Mouse (Mus musculus): ENCODE data around the gene Meis2. TPM values are rescaled to one million over a fixed set of nuclear protein-coding genes. Genes with fewer than 3 reads are reported as not detected.
A peak's percentile ranks its signal among the peaks of the same experiment; 100 is the strongest.

Gene Meis2
- polyA plus RNA-seq, 1 experiment from 2014 or later: 74.1 TPM

GRCm38 (mm10) chr2:116074061-116074460, 8.4 kb upstream of the Meis2 start:
- peaks cover 20% of the 10 kb centered on the region for H3K27me3 ChIP-seq (replicated peaks)
- ATAC-seq (replicated peaks): no peak
- H3K36me3 ChIP-seq (replicated peaks): no peaks in the 10 kb centered on the region
- H3K9me3 ChIP-seq: no peaks in the 10 kb centered on the region
- H3K9ac ChIP-seq: no peak overlapping the region
- peak overlapping the region; percentile 82; the same call in 1 of the 2 replicates for H3K4me2 ChIP-seq
- peaks cover 13% of the 10 kb centered on the region for H3K4me1 ChIP-seq
- 0 out of 2 replicates have a peak overlapping the region, but pooled peaks have one; percentile 59 for H3K27ac ChIP-seq
- no peak overlapping the region for H3K4me3 ChIP-seq
- 13% methylated on average over 3 of the region's 3 CpGs for WGBS

- peaks cover 13% of the 10 kb centered on the region for H3K4me1 ChIP-seq
- H3K4me2 ChIP-seq: peak overlapping the region; percentile 82
- H3K36me3 ChIP-seq (replicated peaks): no peaks in the 10 kb centered on the region
- WGBS: 11% methylated on average over 9 of the region's 9 CpGs
- H3K9me3 ChIP-seq: no peaks in the 10 kb centered on the region
- H3K27ac ChIP-seq: peak overlapping the region; percentile 44
- H3K9ac ChIP-seq: no peak overlapping the region
- H3K27me3 ChIP-seq (replicated peaks): peaks cover 17% of the 10 kb centered on the region
- H3K4me3 ChIP-seq: peak overlapping the region; percentile 9; the same call in 1 of the 2 replicates
- ATAC-seq (replicated peaks): no peak
Measured at GRCm38 (mm10) chr2:116073311-116073904, 7.8 kb upstream of the Meis2 start.

- WGBS: 7% methylated on average over 5 of the region's 5 CpGs
Measured at GRCm38 (mm10) chr2:116072706-116073105, 7.1 kb upstream of the Meis2 start.

GRCm38 (mm10) chr2:116072321-116072640, 6.6 kb upstream of the Meis2 start:
- Histone ChIP-seq H3K9me3 (no peaks in the 10 kb centered on the region), H3K27ac (peak overlapping the region; percentile 72; the same call in 1 of the 2 replicates), H3K36me3 (replicated peaks) (no peaks in the 10 kb centered on the region), H3K4me1 (peaks cover 17% of the 10 kb centered on the region), H3K27me3 (replicated peaks) (peaks cover 13% of the 10 kb centered on the region), H3K4me3 (peak overlapping the region; percentile 51), H3K9ac (0 out of 2 replicates have a peak overlapping the region, but pooled peaks have one; percentile 21), H3K4me2 (peak overlapping the region; percentile 82)
- under 1% methylated on average over 13 of the region's 13 CpGs for WGBS
- ATAC-seq (replicated peaks): no peak

More at GRCm38 (mm10) chr2:116072706-116073105, 7.1 kb upstream of the Meis2 start:
- Histone ChIP-seq H3K4me3 (peak overlapping the region; percentile 51), H3K27ac (peak overlapping the region; percentile 72), H3K4me1 (peaks cover 16% of the 10 kb centered on the region), H3K36me3 (replicated peaks) (no peaks in the 10 kb centered on the region), H3K27me3 (replicated peaks) (peaks cover 16% of the 10 kb centered on the region), H3K9ac (0 out of 2 replicates have a peak overlapping the region, but pooled peaks have one; percentile 21), H3K9me3 (no peaks in the 10 kb centered on the region), H3K4me2 (peak overlapping the region; percentile 82)
- ATAC-seq (replicated peaks): no peak

GRCm38 (mm10) chr2:116071571-116072320, 6.1 kb upstream of the Meis2 start:
- no peaks in the 10 kb centered on the region for H3K9me3 ChIP-seq
- H3K9ac ChIP-seq: peak overlapping the region; percentile 43
- H3K4me3 ChIP-seq: peak overlapping the region; percentile 51
- 0 out of 2 replicates have a peak, but pooled peaks have one; percentile 16 for ATAC-seq (replicated peaks)
- H3K27ac ChIP-seq: peak overlapping the region; percentile 72
- H3K4me1 ChIP-seq: peaks cover 22% of the 10 kb centered on the region
- H3K36me3 ChIP-seq (replicated peaks): no peaks in the 10 kb centered on the region
- H3K4me2 ChIP-seq: peak overlapping the region; percentile 82
- under 1% methylated on average over 25 of the region's 25 CpGs for WGBS
- peaks cover 12% of the 10 kb centered on the region for H3K27me3 ChIP-seq (replicated peaks)

GRCm38 (mm10) chr2:116070614-116071425, 5.2 kb upstream of the Meis2 start:
- no peaks in the 10 kb centered on the region for H3K36me3 ChIP-seq (replicated peaks)

GRCm38 (mm10) chr2:116069451-116070225, 4.0 kb upstream of the Meis2 start:
- no peak for ATAC-seq (replicated peaks)
- H3K4me3 ChIP-seq: peak overlapping the region; percentile 51
- peak overlapping the region; percentile 82 for H3K4me2 ChIP-seq
- WGBS: 14% methylated on average over 8 of the region's 8 CpGs
- no peaks in the 10 kb centered on the region for H3K9me3 ChIP-seq
- H3K9ac ChIP-seq: peak overlapping the region; percentile 35; the same call in 1 of the 2 replicates
- peaks cover 10% of the 10 kb centered on the region for H3K27me3 ChIP-seq (replicated peaks)
- no peaks in the 10 kb centered on the region for H3K36me3 ChIP-seq (replicated peaks)
- peaks cover 14% of the 10 kb centered on the region; the same call in 1 of the 2 replicates for H3K4me1 ChIP-seq
- peak overlapping the region; percentile 75 for H3K27ac ChIP-seq

More at GRCm38 (mm10) chr2:116070614-116071425, 5.2 kb upstream of the Meis2 start:
- Histone ChIP-seq H3K27ac (peak overlapping the region; percentile 72), H3K9me3 (no peaks in the 10 kb centered on the region), H3K4me1 (peaks cover 23% of the 10 kb centered on the region), H3K27me3 (replicated peaks) (peaks cover 12% of the 10 kb centered on the region), H3K4me2 (peak overlapping the region; percentile 82), H3K4me3 (peak overlapping the region; percentile 51), H3K9ac (peak overlapping the region; percentile 43)
- WGBS: 5% methylated on average over 10 of the region's 10 CpGs
- no peak for ATAC-seq (replicated peaks)

GRCm38 (mm10) chr2:116068901-116069300, 3.3 kb upstream of the Meis2 start:
- WGBS: 8% methylated on average over 7 of the region's 7 CpGs
- no peaks in the 10 kb centered on the region for H3K36me3 ChIP-seq (replicated peaks)
- H3K9ac ChIP-seq: peak overlapping the region; percentile 35
- peak overlapping the region; percentile 75 for H3K27ac ChIP-seq
- peaks cover 14% of the 10 kb centered on the region; the same call in 1 of the 2 replicates for H3K4me1 ChIP-seq
- H3K4me3 ChIP-seq: peak overlapping the region; percentile 51
- H3K4me2 ChIP-seq: peak overlapping the region; percentile 82
- ATAC-seq (replicated peaks): no peak
- no peaks in the 10 kb centered on the region for H3K9me3 ChIP-seq
- 0 out of 2 replicates have a peak, but pooled peaks cover 9% of the 10 kb centered on the region for H3K27me3 ChIP-seq (replicated peaks)

GRCm38 (mm10) chr2:116068461-116068860, 2.8 kb upstream of the Meis2 start:
- ATAC-seq (replicated peaks): no peak
- H3K4me2 ChIP-seq: peak overlapping the region; percentile 82
- WGBS: 6% methylated on average over 11 of the region's 11 CpGs
- peak overlapping the region; percentile 88 for H3K27ac ChIP-seq
- H3K27me3 ChIP-seq (replicated peaks): 0 out of 2 replicates have a peak, but pooled peaks cover 9% of the 10 kb centered on the region
- peaks cover 18% of the 10 kb centered on the region for H3K4me1 ChIP-seq
- H3K36me3 ChIP-seq (replicated peaks): no peaks in the 10 kb centered on the region
- H3K4me3 ChIP-seq: peak overlapping the region; percentile 51
- no peaks in the 10 kb centered on the region for H3K9me3 ChIP-seq
- peak overlapping the region; percentile 44; the same call in 1 of the 2 replicates for H3K9ac ChIP-seq

GRCm38 (mm10) chr2:116067711-116068110, 2.1 kb upstream of the Meis2 start:
- H3K4me1 ChIP-seq: peaks cover 22% of the 10 kb centered on the region
- H3K4me3 ChIP-seq: peak overlapping the region; percentile 51
- H3K36me3 ChIP-seq (replicated peaks): no peaks in the 10 kb centered on the region
- WGBS: 1% methylated on average over 15 of the region's 15 CpGs
- 0 out of 2 replicates have a peak, but pooled peaks cover 9% of the 10 kb centered on the region for H3K27me3 ChIP-seq (replicated peaks)
- H3K4me2 ChIP-seq: peak overlapping the region; percentile 82
- peak overlapping the region; percentile 88 for H3K27ac ChIP-seq
- ATAC-seq (replicated peaks): no peak
- H3K9me3 ChIP-seq: no peaks in the 10 kb centered on the region
- peak overlapping the region; percentile 44 for H3K9ac ChIP-seq

GRCm38 (mm10) chr2:116067065-116067497, 1.4 kb upstream of the Meis2 start:
- Histone ChIP-seq H3K9ac (peak overlapping the region; percentile 59), H3K4me2 (peak overlapping the region; percentile 82), H3K36me3 (replicated peaks) (no peaks in the 10 kb centered on the region), H3K4me3 (peak overlapping the region; percentile 51), H3K27me3 (replicated peaks) (0 out of 2 replicates have a peak, but pooled peaks cover 9% of the 10 kb centered on the region), H3K27ac (peak overlapping the region; percentile 88), H3K9me3 (no peaks in the 10 kb centered on the region), H3K4me1 (peaks cover 25% of the 10 kb centered on the region)
- WGBS: under 1% methylated on average over 27 of the region's 27 CpGs
- ATAC-seq (replicated peaks): peak; percentile 62
